Mouse (Mus musculus): ENCODE data around the gene Ambp. TPM values are rescaled to one million over a fixed set of nuclear protein-coding genes. Genes with fewer than 3 reads are reported as not detected.

The Ambp gene
- polyA plus RNA-seq, 1 experiment from 2014 or later: 1.1 TPM

- 92% methylated on average over 4 of the region's 4 CpGs for WGBS
- H3K27me3 ChIP-seq: no peaks in the 10 kb centered on the region
- H3K9me3 ChIP-seq: no peaks in the 10 kb centered on the region
- H3K4me1 ChIP-seq (replicated peaks): no peaks in the 10 kb centered on the region
- H3K4me3 ChIP-seq: no peak overlapping the region
- H3K4me2 ChIP-seq: no peak overlapping the region
- no peak overlapping the region for H3K9ac ChIP-seq
- H3K36me3 ChIP-seq: peaks cover 34% of the 10 kb centered on the region
- ATAC-seq (ENCODE audit: low FRiP score, low read depth): no peak
- H3K27ac ChIP-seq (replicated peaks): no peak overlapping the region
Observed at GRCm38 (mm10) chr4:63102025-63102424, 52.6 kb downstream of the Ambp start.

DNA sequence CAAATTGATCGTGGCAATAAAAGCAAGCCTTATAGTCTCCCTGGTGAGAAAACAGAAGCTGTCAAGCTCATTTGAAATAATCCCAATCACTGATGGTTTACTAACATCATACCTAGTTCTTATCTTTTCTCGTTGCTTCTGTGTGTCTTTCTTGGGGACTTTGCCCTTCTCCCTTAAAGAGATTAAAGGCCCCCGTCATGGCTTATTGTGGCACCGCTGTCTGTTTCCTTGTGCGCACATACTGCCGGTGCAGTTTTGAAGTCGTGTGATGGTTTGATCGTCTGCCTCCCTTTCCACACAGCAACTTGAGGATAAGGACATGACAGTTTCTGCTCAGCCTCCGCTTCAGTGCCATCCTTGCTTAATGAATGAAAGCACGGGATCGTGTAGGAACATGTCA is 54.1 kb downstream of the Ambp start:
- 86% methylated on average over 11 of the region's 11 CpGs for WGBS
- Histone ChIP-seq H3K27ac (replicated peaks) (no peak overlapping the region), H3K4me3 (no peak overlapping the region), H3K9ac (no peak overlapping the region), H3K27me3 (no peaks in the 10 kb centered on the region), H3K36me3 (peaks cover 40% of the 10 kb centered on the region), H3K9me3 (no peaks in the 10 kb centered on the region), H3K4me2 (no peak overlapping the region), H3K4me1 (replicated peaks) (no peaks in the 10 kb centered on the region)
- ATAC-seq (ENCODE audit: low FRiP score, low read depth): no peak

DNA sequence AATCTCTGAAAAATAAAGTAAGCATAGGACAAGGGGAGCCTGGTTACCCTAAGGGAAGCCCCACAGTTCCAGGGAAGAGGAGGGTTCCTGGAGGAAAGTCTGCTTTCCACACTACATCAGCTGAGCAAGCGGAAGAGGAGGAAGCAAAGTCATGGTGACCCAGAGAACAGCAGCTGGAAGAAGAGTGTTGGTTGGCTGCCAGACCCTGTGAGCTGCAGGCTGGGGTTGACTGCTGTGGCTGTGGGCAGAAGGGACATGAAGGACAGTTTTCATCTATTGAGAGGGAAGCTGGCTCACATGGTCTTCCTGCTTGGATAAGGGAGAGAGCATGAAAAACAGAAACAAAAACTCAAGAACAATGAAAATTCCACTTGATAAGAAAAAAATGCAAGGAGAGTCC is 57.0 kb downstream of the Ambp start:
- WGBS: 88% methylated on average over 1 of the region's 1 CpGs
- H3K36me3 ChIP-seq: peaks cover 31% of the 10 kb centered on the region
- ATAC-seq (ENCODE audit: low FRiP score, low read depth): no peak

More for the DNA sequence above, 57.0 kb downstream of the Ambp start:
- no peak overlapping the region for H3K9ac ChIP-seq
- H3K9me3 ChIP-seq: no peaks in the 10 kb centered on the region
- H3K27me3 ChIP-seq: no peaks in the 10 kb centered on the region
- no peaks in the 10 kb centered on the region for H3K4me1 ChIP-seq (replicated peaks)
- no peak overlapping the region for H3K4me2 ChIP-seq
- no peak overlapping the region for H3K4me3 ChIP-seq
- H3K27ac ChIP-seq (replicated peaks): no peak overlapping the region

Other genes starting within 250 kb of the Ambp start
- 27.2 and 28.3 TPM in 2 replicates for gene Zfp618, start 189.2 kb downstream of the Ambp start, polyA plus RNA-seq (2015; fragmentation: Nextera tagmentation; extraction: Ambion mirVana)
- 0.09 and 0.10 TPM in 2 replicates for gene Kif12, start 17.3 kb upstream of the Ambp start, polyA plus RNA-seq (2015; fragmentation: Nextera tagmentation; extraction: Ambion mirVana)
- gene Col27a1, start 59.2 kb upstream of the Ambp start, polyA plus RNA-seq (2015; fragmentation: Nextera tagmentation; extraction: Ambion mirVana): 2.2 and 3.3 TPM in 2 replicates
- not detected in 2 replicates for gene Orm1, start 189.8 kb upstream of the Ambp start, polyA plus RNA-seq (2015; fragmentation: Nextera tagmentation; extraction: Ambion mirVana)
- gene Orm3, start 201.4 kb upstream of the Ambp start, polyA plus RNA-seq (2015; fragmentation: Nextera tagmentation; extraction: Ambion mirVana): not detected in 2 replicates
- not detected in 2 replicates for gene Orm2, start 207.7 kb upstream of the Ambp start, polyA plus RNA-seq (2015; fragmentation: Nextera tagmentation; extraction: Ambion mirVana)
- 6.6 and 7.2 TPM in 2 replicates for gene Akna, start 248.6 kb upstream of the Ambp start, polyA plus RNA-seq (2015; fragmentation: Nextera tagmentation; extraction: Ambion mirVana)